Mouse (Mus musculus) liver, embryonic 14.5 days (tissue): ENCODE results near the gene Olfr1346. TPM values are rescaled to one million over a fixed set of nuclear protein-coding genes. Genes with fewer than 3 reads are reported as not detected.

ENCODE experiments used
- ATAC-seq: fragments of 200-750 bp; cut with Nextera tagmentation; 2 replicates; pipeline ENCODE4 v1.8.0; 2017; ENCODE audit warnings: moderate number of reproducible peaks, mild to moderate bottlenecking, moderate library complexity; ENCODE audit not compliant: insufficient read depth
- DNase-seq, 3 experiments: peaks; one replicate each; pipeline ENCODE4 v3.0.0-alpha.2; 2012 to 2013; ENCODE audit warnings: low read depth in 3 of 3, low spot score in 3 of 3
- H3K27ac ChIP-seq: fragments of 300-500 bp; sonication (generic); 2 replicates; pipeline ENCODE4 v1.5.1; 2014; ENCODE audit warnings: moderate library complexity, mild to moderate bottlenecking, control low read depth, inconsistent platforms
- H3K27me3 ChIP-seq: fragments of 300-500 bp; sonication (generic); 2 replicates; pipeline ENCODE4 v1.6.1; 2014; ENCODE audit warnings: mild to moderate bottlenecking, low read length, moderate library complexity; ENCODE audit not compliant: control insufficient read depth, insufficient read depth
- H3K36me3 ChIP-seq: fragments of 300-500 bp; sonication (generic); replicated peaks from 2 replicates; pipeline ENCODE4 v1.6.1; 2014; ENCODE audit warnings: low read depth; ENCODE audit not compliant: control insufficient read depth, insufficient read depth
- H3K4me1 ChIP-seq, 2 experiments: fragments of 200-500 bp in 1 of 2; fragments of 300-500 bp in 1 of 2; sonication (generic) in 1 of 2; replicated peaks; 2 replicates each; pipeline ENCODE4 v1.6.1; 2012 to 2014; ENCODE audit warnings: antibody characterized with exemption in 1 of 2, inconsistent platforms in 1 of 2, low read length in 1 of 2; ENCODE audit not compliant: control insufficient read depth in 2 of 2, insufficient read depth in 2 of 2
- H3K4me2 ChIP-seq: fragments of 300-500 bp; sonication (generic); 2 replicates; pipeline ENCODE4 v1.6.1; 2014; ENCODE audit warnings: low read depth, mild to moderate bottlenecking, control low read depth, moderate library complexity
- H3K4me3 ChIP-seq, 2 experiments: fragments of 200-500 bp in 1 of 2; fragments of 300-500 bp in 1 of 2; sonication (generic) in 1 of 2; 2 replicates each; pipeline ENCODE4 v1.5.1; 2012 to 2014; ENCODE audit warnings: low read depth in 2 of 2, low read length in 2 of 2, mild to moderate bottlenecking in 2 of 2, control low read depth in 1 of 2, inconsistent platforms in 1 of 2, moderate library complexity in 1 of 2; ENCODE audit not compliant: insufficient read depth in 1 of 2
- H3K9ac ChIP-seq: fragments of 300-500 bp; sonication (generic); replicated peaks from 2 replicates; pipeline ENCODE4 v1.6.1; 2014; ENCODE audit warnings: mild to moderate bottlenecking, control low read depth, moderate library complexity
- H3K9me3 ChIP-seq: fragments of 300-500 bp; sonication (generic); 2 replicates; pipeline ENCODE4 v1.6.1; 2016; ENCODE audit warnings: low read length, mixed read lengths; ENCODE audit not compliant: control insufficient read depth
- CTCF ChIP-seq: IDR thresholded peaks from 2 replicates; pipeline ENCODE4 v1.5.1; 2016; ENCODE audit warnings: antibody characterized with exemption, low read depth, control low read depth
- EP300 ChIP-seq: IDR thresholded peaks from 2 replicates; pipeline ENCODE4 v1.6.1; 2016; ENCODE audit warnings: antibody characterized with exemption, low read depth
- WGBS: fragments of 180-500 bp; shearing (Covaris S2); extraction: QIAGEN DNeasy Blood & Tissue Kit; methylation state at CpG from one replicate; pipeline ENCODE4 v1.1.7; 2014; ENCODE audit not compliant: insufficient replicate concordance; 5-methylcytosine and 5-hydroxymethylcytosine counted together
- polyA plus RNA-seq, 2 experiments: library from polyadenylated mRNA; depleted of rRNA in 1 of 2; stranded (reverse) in 1 of 2; unstranded in 1 of 2; fragments of >200 nt; fragmentation: Nextera tagmentation in 1 of 2; extraction: Ambion mirVana in 1 of 2; gene quantifications; 2 replicates each; pipeline versions ENCODE4 v1.2.1 to v1.2.3; 2012 to 2014

Gene Olfr1346
- polyA plus RNA-seq, 2 experiments: not detected

DNA sequence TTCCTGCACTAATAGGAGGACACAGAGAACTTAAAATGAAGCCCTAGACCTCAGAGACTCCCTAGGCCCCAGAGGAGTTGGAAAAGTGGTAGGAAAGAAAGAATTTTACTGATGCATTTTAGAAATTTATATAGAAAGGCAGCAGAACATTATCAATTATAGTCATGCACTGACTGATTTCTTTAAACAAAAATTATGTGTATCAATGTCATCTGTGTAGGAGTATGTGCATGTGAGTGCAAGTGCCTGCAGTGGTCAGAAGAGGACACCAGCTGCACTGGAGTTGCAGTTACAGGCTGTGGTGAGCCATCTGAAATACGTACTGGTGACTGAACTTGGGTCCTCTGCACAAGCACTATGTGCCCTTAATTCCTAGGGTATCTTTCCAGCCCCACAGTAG, 32.8 kb downstream of the Olfr1346 start, which contains the start of gene Olfr1347:
TSS of gene Olfr1347 (minus strand) at position 101 of the 400 bp plus-strand sequence.
- no peak for ATAC-seq
- no peaks in the 10 kb centered on the region for H3K27me3 ChIP-seq
- H3K27ac ChIP-seq: no peak within 1 kb of the TSS
- no peak for TF ChIP-seq CTCF
- no peak for TF ChIP-seq EP300
- no peaks in the 10 kb centered on the region for H3K4me1 ChIP-seq
- no peaks in the 10 kb centered on the region for H3K9me3 ChIP-seq
- no peak within 1 kb of the TSS for H3K4me2 ChIP-seq
- DNase-seq: no peak
- H3K9ac ChIP-seq: no peak within 1 kb of the TSS
- 30% methylated on average over 1 of the region's 1 CpGs for WGBS
- no peak within 1 kb of the TSS for H3K4me3 ChIP-seq
- H3K36me3 ChIP-seq: no peaks in the 10 kb centered on the region

DNA sequence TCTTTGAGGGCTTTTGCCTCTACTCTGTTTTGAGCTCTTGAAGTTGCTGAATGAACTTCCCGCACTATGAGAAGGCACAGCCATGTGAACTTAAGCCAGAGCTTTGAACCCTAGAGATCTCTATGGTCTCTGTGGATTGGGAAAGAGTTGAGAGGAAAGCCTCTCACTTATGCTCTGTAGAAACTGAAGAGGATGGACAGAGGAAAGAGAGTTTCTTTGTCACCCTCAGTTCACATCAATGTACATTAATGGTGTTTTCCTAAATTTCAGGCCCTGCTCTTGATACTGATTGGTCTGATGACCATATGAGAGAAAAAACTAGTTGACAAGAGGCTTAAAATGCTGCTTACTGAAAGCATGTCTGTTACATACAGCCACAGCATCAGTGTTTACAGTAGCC, 41.7 kb downstream of the Olfr1346 start, which contains the start of gene Olfr1348:
TSS of gene Olfr1348 (minus strand) at position 101 of the 400 bp plus-strand sequence.
- no peak for TF ChIP-seq CTCF
- Histone ChIP-seq H3K27ac (no peak within 1 kb of the TSS), H3K4me1 (no peaks in the 10 kb centered on the region), H3K9me3 (no peaks in the 10 kb centered on the region), H3K4me3 (no peak within 1 kb of the TSS), H3K36me3 (no peaks in the 10 kb centered on the region), H3K9ac (no peak within 1 kb of the TSS), H3K4me2 (no peak within 1 kb of the TSS), H3K27me3 (no peaks in the 10 kb centered on the region)
- ATAC-seq (no peak), DNase-seq (no peak)
- WGBS: 74% methylated on average over 1 of the region's 1 CpGs

GRCm38 (mm10) chr7:6521666-6522065, 54.8 kb downstream of the Olfr1346 start:
- H3K9ac ChIP-seq: no peak overlapping the region
- ATAC-seq: no peak
- no peaks in the 10 kb centered on the region for H3K4me1 ChIP-seq
- no peak overlapping the region for H3K27ac ChIP-seq
- H3K9me3 ChIP-seq: no peaks in the 10 kb centered on the region; the same call in 1 of the 2 replicates
- no peak overlapping the region for H3K4me3 ChIP-seq
- TF ChIP-seq CTCF (no peak), EP300 (no peak)
- H3K4me2 ChIP-seq: no peak overlapping the region
- DNase-seq: no peak
- H3K36me3 ChIP-seq: no peaks in the 10 kb centered on the region
- 20% methylated on average over 1 of the region's 1 CpGs for WGBS
- H3K27me3 ChIP-seq: no peaks in the 10 kb centered on the region

DNA sequence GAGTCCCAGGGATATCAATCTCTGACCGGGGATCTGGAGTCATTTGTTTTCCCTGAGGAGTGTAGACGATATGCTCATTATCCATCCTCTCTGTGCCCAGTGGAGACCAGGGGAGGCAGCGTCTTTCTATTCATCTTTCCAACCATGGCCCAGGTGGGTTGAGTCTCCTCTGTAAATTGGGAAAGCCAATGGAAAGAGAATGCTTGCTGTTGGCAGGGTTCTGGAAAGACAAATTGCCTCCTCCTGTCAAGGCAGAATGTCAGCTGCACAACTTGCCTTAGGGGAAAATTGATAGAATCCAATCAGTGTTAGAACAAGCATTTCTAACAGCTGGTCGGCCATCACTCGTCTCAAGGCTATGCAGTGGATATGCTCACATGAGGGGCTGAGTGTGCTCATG, 55.9 kb downstream of the Olfr1346 start, which contains the start of gene Olfr1349:
TSS of gene Olfr1349 (minus strand) at position 101 of the 400 bp plus-strand sequence.
- WGBS: 59% methylated on average over 5 of the region's 5 CpGs
- Histone ChIP-seq H3K4me3 (no peak within 1 kb of the TSS), H3K9me3 (no peaks in the 10 kb centered on the region; the same call in 1 of the 2 replicates), H3K27me3 (no peaks in the 10 kb centered on the region), H3K27ac (no peak within 1 kb of the TSS), H3K4me1 (no peaks in the 10 kb centered on the region), H3K4me2 (no peak within 1 kb of the TSS), H3K36me3 (no peaks in the 10 kb centered on the region), H3K9ac (no peak within 1 kb of the TSS)
- TF ChIP-seq EP300 (no peak), CTCF (no peak)
- ATAC-seq (no peak), DNase-seq (no peak)

DNA sequence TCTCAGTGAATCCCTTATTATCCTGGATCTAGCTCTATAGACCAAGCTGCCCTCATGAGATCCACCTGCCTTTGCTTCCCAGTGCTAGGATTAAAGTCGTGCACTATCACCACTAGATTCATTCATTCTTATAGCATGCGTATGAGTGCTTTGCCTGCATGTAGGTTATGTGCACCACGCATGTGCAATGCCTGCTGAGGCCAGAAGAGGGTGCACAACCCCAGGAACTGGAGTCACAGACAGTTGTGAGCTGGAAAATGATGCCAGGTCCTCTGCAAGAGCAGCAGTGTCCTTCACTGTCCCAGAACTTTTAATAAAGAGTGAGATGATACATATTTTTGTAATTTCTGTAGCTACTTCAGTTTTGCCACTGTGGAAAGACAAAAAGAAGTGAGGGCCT, 58.1 kb downstream of the Olfr1346 start:
- Histone ChIP-seq H3K36me3 (no peaks in the 10 kb centered on the region), H3K27ac (no peak overlapping the region), H3K4me3 (no peak overlapping the region), H3K9ac (no peak overlapping the region), H3K9me3 (no peaks in the 10 kb centered on the region; the same call in 1 of the 2 replicates), H3K4me2 (no peak overlapping the region), H3K4me1 (no peaks in the 10 kb centered on the region), H3K27me3 (no peaks in the 10 kb centered on the region)
- ATAC-seq (no peak), DNase-seq (no peak)
- peak; percentile 35; the same call in 1 of the 2 replicates for TF ChIP-seq CTCF
- TF ChIP-seq EP300: no peak
- WGBS: 36% methylated on average over 3 of the region's 3 CpGs
